Mouse (Mus musculus) adrenal gland (tissue): ENCODE measurements around the gene Arid4a.
"Not testable (repeated sequence)": the region's sequence is repeated elsewhere in the genome, so short reads cannot be mapped to it uniquely, and the experiment has no call there.

Source experiments
- intact Hi-C: fragments of 180-260 bp; cut with DNase I; formaldehyde crosslinking; loops from one replicate; pipeline ENCODE4 v1.15.1; 2025

Arid4a gene

DNA sequence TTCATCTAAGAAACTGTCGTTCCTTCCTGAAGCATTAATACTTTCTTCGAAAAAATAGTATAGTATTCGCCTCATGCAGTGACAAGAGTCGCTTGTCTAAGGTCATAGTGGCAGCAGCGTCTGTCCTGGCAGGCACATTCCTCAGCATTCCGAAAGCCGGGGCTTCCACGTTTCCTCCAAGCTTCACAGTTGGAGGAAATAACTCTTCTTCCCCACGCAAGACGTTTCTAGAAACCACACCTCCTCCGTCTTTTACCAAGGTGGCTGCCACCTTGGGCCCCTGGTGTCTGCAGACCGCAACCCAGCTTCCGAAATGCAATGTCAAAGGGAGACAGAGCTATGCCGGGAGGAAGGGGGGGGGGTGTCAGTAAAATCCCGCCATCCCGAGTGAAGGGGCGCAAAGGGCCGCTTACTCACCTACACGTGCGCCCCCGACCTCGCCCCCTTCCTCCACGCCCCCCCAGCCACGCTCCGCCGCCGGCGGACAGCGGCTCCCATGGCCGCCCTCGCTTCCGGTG is 886 bp upstream of the Arid4a start:
- intact Hi-C loops = no loop called here

DNA sequence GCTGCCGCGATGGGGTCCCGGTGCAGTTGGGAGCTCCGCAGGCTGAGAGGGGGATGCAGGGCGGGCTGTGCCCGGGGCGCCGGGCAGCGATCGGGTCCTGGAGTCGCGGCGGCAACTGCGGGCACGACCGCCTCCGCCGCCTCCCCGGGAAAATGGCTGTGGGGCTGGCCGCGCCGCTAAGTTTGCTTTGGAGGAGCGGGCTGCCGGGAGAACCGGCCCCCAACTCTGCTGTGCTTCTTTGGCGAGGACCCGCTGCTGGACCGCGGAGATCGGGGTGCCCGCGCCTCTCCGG is 367 bp downstream of the Arid4a start:
- intact Hi-C loops = loop anchor here (2.0 kb wide), 1 partner anchor 47 kb away; no protein-coding TSS in a partner anchor

DNA sequence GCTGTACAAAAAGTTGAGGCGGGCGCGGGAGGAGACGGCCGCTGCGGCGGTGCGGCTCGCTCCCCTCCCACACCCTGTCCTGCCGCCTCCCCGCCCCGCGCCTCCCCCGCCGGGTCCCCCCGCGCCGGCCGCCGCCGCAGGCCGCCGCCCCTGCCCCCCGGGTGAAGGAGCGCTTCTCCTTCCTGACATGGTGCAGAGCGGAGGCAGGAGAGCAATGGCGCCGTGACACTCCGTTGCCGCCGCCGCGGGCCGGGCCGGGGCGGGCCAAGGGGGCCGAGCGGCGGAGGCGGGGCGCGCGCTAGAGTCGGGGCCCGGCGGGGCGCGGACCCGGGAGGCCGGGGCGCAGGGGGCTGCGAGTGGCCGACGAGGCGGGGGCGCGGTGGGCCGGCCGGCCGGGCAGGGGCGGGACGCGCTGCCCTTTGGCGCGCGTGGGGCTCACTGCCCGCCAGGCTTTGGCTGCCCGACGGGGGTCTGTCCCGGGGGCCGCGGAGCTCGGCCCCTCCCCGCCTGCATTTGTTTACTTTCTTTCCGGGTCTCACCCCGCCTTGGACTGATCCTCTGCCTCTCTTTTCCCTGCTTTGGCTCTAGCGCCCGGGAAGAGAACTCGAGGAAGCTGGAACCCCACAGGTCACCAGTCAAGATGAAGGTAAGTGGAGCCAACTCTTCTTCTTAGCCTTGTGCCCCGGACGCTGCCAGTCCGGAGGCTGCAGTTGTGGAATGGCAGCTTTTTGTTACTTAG is 882 bp downstream of the Arid4a start:
- intact Hi-C loops = loop anchor here (2.0 kb wide), 1 partner anchor 48 kb away; no protein-coding TSS in a partner anchor

DNA sequence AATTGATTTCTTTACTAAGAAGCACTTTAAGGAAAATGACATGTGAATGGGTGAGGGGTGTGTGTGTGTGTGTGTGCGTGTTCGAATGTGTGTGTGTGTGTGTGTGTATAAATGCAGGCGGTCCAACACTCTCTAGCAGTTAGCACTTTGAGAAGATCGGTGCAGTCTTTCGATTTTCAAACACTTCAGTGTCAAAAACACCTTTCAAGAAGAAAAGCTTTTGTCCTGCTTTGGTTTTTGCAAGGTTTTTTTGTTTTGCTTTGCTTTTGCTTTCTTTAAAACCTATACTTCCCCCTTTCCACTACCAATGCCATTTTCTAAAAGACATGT is 1.4 kb downstream of the Arid4a start:
- intact Hi-C loops = loop anchor here (2.0 kb wide), 1 partner anchor 48 kb away; no protein-coding TSS in a partner anchor

DNA sequence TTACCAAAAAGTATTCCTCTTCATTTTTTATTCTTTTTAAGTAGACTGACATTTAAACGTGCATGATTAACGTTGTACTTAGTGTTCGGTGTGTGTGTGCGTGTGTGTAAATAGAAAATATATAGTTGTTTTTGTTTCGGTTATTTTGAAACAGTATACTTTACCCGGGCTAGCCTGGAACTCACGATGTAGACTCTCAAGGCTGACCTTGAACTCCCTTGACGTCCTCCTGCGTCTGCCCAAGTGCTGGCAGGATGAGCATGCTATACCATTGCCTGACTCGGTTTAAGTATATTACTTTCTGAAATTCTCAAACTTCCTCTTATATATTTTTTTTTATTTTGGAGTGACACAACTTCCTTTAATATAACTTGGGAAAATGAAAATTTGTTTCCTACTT is 2.0 kb downstream of the Arid4a start:
- intact Hi-C loops = loop anchor here (2.0 kb wide), 1 partner anchor 49 kb away; no protein-coding TSS in a partner anchor

DNA sequence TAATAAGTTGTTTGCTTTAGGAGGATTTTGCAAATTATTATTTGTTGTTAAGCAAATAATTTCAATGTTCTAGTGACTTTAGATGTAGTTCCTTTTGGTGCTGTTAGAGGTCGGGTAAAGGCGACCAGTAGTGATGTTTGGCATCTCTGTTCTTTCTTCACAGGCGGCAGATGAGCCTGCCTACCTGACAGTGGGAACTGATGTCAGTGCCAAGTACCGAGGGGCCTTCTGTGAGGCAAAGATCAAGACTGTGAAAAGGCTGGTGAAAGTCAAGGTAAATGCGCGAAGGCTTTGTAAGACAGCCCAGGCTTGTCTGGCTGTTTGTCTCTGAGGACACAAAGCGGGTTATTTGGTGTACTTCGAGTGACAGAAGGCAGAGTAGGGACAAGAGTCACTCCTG is 3.4 kb downstream of the Arid4a start:
- intact Hi-C loops = no loop called here

DNA sequence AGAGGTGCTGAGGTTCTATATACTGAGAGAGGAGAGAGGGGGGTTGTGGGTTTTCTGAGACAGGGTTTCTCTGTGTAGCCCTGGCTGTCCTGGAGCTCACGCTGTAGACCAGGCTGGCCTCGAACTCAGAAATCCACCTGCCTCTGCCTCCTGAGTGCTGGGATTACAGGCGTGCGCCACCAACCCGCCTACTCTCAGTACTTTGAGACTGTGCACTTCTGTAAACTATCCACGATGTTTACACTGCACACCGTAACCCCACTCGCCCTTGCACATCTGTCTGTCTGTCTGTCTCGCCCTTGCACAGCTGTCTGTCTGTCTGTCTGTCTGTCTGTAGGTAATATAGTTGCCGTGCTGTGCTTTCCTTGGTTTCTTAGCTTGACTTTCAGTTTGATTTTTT is 8.6 kb downstream of the Arid4a start:
- intact Hi-C loops = no loop called here

DNA sequence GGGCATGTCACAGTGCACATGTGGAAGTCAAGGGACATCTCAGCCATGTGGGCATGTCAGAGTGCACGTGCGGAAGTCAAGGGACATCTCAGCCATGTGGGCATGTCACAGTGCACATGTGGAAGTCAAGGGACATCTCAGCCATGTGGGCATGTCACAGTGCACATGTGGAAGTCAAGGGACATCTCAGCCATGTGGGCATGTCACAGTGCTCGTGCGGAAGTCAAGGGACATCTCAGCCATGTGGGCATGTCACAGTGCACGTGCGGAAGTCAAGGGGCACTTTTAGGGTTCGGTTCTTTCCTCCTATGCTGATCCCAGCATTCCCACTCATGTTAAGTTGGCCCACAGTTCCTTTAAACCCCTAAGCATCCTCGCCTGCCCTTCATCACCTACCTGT is 12.5 kb downstream of the Arid4a start:
- intact Hi-C loops = not testable (repeated sequence)

DNA sequence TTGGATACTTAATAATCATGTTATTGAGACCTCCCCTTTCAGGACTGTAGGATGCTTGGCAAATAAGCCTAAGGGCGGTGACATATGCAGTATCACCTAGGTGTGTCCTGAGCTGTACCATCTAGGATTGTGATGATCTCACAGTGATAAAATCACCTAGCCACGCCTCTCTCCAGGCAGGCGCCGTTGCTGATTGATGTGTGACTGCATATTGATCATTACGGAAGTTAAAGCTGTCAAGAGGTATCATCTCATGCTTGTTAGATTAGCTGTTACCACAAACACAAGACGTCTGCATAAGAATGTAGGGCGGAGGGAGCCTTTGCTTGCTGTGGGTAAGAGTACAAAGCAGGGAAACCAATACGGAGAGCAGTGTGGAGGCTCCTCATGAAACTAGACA is 14.5 kb downstream of the Arid4a start:
- intact Hi-C loops = no loop called here

DNA sequence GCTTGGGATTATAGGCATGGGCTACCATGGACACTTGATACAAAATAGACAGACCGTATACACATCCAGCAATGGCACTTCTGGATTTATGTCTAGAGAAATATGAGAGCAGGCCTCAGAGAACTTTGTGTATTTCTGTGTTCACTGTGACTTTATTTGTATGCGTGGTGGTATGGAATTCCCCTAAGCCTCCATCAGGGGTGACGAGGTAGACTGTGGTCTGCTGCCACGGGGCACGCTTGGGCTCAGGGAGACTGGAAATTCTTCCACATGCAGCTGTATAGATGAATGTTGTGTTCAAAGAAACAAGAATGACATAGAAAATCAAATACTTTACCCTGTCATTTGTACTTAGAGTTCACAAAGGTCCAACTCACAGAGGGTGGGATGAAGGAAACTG is 14.9 kb downstream of the Arid4a start:
- intact Hi-C loops = no loop called here

DNA sequence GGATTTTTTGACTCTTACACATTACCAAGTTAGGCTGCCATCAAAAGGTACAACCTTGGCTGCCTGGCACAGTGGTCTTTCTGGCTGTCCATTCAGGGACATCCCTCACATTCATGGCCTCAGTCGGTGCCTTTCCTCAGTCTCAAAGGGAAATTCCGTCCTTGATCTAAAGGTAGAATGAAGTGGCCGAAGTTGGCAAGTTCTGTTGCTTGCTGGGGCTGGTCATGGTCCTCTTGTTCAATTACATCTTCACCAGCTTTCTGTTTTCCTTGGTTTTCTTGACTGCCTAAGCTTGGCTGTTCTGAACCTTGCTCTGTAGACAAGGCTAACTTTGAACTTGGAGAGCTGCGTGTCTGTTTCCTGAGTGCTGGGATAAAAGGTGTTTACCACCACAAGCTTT is 20.0 kb downstream of the Arid4a start:
- intact Hi-C loops = no loop called here

DNA sequence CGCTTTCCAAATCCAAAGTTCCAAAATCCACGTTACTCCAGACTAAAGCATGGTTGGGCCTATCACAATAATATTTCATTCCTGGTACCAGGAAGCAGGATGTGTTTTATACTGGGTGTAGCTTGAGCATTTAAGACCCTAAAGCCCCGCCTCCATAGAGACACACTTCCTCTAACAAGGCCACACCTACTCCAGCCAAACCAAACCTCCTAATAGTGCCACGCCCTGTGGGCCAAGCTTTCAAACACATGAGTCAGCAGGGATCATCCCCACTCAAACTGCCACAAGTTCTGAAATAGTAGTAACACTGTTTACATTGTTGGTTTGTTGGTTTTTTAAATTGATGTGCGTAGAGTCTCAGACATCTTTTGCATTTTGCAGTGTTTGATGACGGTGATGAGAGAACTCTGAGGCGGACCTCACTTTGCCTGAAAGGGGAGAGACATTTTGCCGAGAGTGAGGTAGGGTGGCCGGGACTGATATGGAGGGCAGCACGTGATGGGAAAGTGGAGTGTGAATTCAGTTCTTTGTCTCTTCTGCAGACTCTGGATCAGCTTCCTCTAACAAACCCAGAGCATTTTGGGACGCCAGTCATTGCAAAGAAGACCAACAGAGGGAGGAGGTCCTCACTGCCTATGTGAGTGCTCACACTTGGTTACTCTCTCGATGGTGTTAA is 21.1 kb downstream of the Arid4a start:
- intact Hi-C loops = no loop called here

DNA sequence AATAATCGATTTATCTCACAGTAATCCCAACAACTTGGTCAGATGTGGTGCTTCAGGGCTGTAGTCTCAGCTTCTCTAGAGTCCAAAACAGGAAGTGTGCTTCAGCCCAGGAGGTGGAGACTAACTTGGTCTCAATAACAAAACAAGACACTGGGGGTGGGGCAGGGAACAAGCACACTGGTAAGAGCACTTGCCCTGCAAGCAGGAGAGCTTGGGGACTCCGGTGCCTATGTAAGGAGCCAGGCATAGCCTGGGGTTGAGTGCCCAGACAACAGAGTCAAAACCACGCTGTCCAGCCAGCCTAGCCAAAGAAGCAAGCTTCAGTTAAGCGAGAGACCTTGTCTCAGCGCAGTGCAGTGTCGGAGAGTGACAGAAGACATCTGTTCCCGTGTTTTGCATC is 24.7 kb downstream of the Arid4a start:
- intact Hi-C loops = no loop called here

DNA sequence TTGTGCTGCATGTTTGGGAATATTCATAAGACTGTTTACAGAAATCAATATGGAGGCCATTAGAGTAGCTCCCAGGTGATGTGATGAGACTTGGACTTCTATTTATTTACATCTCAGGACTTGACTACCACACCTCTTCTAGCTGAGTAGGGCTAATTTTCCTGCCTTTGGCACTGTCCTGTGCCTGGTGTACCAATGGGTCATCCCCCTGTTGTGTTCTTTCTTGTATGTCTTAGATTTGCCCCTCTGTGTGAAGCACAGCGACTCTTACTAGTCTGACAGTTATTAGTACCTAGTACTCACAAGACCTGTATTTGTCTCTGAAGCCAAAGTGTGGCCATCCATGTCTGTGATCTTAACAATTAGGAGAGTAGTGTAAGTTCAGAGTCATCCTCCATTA is 26.7 kb downstream of the Arid4a start:
- intact Hi-C loops = no loop called here

DNA sequence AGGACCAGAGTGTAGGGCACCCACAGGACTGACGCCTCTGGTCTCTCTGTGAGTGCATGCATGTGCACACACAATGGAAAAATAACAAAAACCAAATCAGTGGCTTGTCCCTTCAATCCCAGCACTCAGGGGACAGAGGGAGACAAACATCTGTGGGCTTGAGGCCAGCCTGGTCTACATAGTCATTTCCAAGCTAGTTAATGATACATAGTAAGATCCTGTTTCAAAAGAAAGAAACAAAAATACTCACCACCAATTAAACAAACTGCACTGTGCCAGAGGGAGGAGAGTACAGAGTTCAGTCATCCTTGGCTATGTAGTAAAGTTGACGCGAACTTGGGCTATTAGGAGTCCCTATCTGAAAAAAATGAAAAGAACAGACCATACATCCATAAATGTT is 27.8 kb downstream of the Arid4a start:
- intact Hi-C loops = no loop called here

DNA sequence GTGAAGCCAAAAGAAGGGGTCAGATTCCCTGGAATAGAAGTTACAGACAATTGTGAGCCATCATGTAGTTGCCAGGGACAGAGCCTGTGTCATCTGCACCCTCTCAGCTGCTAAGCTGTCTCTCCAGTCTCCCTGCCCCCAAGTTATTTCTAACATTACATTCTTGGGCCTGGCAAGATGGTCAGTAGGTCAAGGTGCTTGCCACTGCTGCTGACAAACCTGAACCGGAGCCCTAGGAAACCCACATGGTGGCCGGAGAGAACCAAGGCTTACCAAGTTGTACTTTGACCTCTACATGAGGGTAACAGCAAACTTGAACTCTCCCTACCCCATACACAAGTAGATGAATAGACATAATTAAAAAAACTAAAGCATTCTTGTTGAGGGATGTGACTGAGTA is 28.7 kb downstream of the Arid4a start:
- intact Hi-C loops = no loop called here

DNA sequence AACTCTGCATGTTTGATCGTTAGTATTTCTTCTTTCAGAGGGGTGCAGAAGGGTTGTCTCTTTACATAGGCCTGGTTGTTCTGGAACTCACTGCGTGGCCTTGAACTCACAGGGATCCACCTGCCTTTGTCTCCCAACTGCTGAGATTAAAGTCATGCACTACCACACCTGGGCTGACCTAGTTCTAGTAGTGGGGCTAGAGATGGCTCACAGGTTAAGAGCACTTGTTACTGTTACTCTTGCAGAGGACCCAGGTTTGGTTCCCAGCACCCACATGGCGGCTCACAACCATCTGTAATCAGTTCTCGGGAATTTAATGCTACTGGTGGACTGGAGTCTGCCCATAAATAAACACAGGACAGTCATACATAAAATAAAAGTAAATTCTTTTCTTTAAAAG is 30.7 kb downstream of the Arid4a start:
- intact Hi-C loops = no loop called here

DNA sequence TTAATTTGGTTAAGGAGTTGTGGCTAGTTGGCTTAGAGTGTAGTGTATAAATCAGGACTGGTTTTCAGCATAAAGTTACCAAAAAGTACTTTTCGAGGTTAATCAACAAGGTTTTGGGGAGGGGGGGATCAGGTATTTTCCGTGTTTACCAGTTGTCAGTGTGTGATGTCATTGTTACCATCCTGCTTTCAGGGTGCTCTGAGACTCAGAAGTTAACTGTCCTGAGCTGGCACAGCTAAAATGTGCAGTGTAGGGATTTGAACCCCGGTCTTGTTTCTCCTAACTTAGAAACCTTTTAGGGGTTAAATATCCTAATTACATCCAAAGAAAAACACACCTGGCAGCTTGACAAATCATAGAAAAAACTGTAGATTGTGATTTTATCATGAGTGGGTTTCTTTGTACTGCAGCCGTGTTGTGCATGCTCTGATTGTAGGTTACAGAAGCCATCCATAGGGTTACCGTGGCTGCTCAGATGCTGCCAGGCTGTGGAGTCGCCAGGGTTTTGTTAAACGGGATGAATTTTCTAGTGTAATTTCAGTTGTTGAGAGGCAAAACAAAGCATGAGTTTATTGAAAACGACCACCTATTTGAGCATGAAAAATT is 31.8 kb downstream of the Arid4a start:
- intact Hi-C loops = no loop called here

DNA sequence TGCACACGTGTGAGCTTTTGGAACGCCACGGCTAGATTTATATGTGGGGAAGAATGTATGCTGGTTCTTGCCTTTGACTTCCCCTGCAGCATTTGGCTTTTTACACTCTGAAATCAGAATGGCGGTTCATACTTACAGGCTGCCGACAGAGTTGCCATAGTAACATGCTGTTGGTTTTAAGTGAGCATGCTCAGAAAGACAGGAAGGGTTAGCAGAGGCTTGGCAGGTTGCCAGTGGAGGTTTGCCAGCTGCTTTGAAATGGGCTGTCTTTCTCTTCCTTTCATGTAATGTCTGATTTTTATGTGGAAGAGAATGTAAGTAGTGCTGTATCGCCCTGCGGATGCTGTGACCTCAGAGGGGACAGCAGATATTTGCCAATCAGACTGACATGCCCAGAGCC is 32.3 kb downstream of the Arid4a start:
- intact Hi-C loops = no loop called here

DNA sequence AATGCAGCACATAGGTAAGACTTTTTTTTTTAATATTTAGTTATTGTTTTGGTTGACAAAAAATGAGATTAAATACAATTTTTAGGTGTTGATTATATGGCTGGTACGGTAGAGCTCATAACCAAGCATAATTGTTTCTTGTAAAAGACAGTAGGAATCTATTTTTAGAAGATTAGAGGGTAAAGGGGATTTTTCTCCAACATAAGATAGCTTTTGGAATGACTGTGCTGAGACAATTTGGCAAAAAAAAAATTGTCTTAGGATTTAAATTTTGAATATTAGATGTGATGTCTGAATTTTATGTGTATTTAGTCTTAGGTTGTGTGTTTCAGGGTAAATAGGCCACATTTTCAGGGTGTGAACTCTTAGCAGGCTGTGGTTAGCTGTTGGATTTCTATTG is 32.8 kb downstream of the Arid4a start:
- intact Hi-C loops = no loop called here

DNA sequence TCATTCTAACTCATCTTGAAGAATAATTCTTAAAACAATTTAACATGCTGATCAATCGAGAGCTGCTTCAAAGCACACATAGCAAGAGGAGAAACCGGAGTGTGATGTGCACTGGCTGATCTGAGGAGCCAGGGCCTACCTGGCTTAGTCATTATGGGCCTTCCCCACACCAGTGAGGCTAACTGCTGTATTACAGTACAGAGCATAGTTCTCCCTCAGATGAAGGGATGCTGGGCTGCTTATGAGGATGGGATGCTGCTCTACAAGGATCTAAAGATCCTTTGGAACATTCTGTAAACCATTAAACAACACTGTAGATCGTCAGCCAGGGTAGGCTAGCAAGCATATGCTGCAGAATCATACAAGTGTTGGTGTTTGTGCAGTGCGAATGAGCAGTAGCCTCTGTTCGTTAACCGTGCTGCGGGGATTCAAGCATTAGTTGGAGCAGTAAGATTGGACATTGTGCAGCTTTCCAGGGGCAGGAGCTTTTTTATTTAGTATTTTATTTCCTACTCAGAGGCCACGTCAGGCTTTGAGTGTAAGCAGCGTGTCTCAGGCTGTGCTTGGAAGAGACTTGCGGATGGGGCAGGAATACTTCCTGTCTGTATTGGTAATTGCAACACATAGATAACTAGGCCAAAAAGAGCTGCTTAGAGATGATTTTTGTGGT is 33.9 kb downstream of the Arid4a start:
- intact Hi-C loops = no loop called here

DNA sequence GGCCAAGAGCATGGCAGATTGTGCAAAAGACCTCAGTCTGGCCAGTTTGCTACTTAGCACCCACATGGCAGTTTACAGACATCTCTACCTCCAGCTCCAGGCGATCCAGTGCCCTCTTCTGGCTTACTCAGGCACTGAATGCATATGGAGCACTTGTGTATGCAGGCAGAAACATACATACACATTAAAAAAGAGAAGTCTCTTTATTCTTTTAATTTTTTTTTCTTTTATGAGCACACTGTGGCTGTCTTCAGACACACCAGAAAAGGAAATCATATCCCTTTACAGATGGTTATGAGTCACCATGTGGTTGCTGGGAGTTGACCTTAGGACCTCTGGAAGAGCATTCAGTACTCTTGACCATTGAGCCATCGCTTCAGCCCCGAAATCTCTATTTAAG is 35.3 kb downstream of the Arid4a start:
- intact Hi-C loops = no loop called here
